Mouse (Mus musculus) kidney, adult 2 months (tissue): Measurements from ENCODE around the gene Map2k1. TPM values are rescaled to one million over a fixed set of nuclear protein-coding genes. Genes with fewer than 3 reads are reported as not detected.

Source experiments
- DNase-seq: peaks from one replicate; pipeline ENCODE4 v3.0.0; 2021
- H3K27ac ChIP-seq: fragments of 200-500 bp; 2 replicates; pipeline ENCODE4 v1.5.1; 2012; ENCODE audit warnings: low read depth, low read length, control low read depth, inconsistent platforms; ENCODE audit not compliant: insufficient read depth
- H3K27me3 ChIP-seq: fragments of 200-500 bp; replicated peaks from 2 replicates; pipeline ENCODE4 v1.6.1; 2012; ENCODE audit warnings: mild to moderate bottlenecking, moderate library complexity, low read length, inconsistent platforms; ENCODE audit not compliant: control insufficient read depth, insufficient read depth
- H3K36me3 ChIP-seq: fragments of 200-500 bp; 2 replicates; pipeline ENCODE4 v1.6.1; 2012; ENCODE audit warnings: mild to moderate bottlenecking, moderate library complexity, low read length, inconsistent platforms; ENCODE audit not compliant: control insufficient read depth, insufficient read depth
- H3K4me1 ChIP-seq: fragments of 200-500 bp; 2 replicates; pipeline ENCODE4 v1.6.1; 2011; ENCODE audit warnings: low read length; ENCODE audit not compliant: control insufficient read depth, insufficient read depth
- H3K4me3 ChIP-seq: fragments of 200-500 bp; 2 replicates; pipeline ENCODE4 v1.5.1; 2011; ENCODE audit warnings: mild to moderate bottlenecking, low read depth, low read length, control low read depth; ENCODE audit not compliant: insufficient read depth
- CTCF ChIP-seq: fragments of 200-500 bp; conservative IDR thresholded peaks from 2 replicates; pipeline ENCODE4 v1.5.1; 2011; ENCODE audit warnings: low read depth, mild to moderate bottlenecking, control low read depth, low read length, moderate library complexity, mixed read lengths; ENCODE audit not compliant: insufficient read depth, insufficient read length
- POLR2A ChIP-seq: fragments of 200-500 bp; IDR thresholded peaks from one replicate; pipeline ENCODE4 v1.6.1; 2011; ENCODE audit warnings: low read depth, low read length, control low read depth
- WGBS: fragments of 180-500 bp; shearing (Covaris S2); methylation state at CpG from one replicate; pipeline ENCODE4 v1.1.7; 2018; 5-methylcytosine and 5-hydroxymethylcytosine counted together
- polyA plus RNA-seq: library from polyadenylated mRNA; depleted of rRNA; stranded (reverse); fragments of >200 nt; gene quantifications from 2 replicates; pipeline ENCODE4 v1.2.3, GENCODE M21; 2012

Gene Map2k1
- polyA plus RNA-seq, 1 experiment = 46.3 TPM

DNA sequence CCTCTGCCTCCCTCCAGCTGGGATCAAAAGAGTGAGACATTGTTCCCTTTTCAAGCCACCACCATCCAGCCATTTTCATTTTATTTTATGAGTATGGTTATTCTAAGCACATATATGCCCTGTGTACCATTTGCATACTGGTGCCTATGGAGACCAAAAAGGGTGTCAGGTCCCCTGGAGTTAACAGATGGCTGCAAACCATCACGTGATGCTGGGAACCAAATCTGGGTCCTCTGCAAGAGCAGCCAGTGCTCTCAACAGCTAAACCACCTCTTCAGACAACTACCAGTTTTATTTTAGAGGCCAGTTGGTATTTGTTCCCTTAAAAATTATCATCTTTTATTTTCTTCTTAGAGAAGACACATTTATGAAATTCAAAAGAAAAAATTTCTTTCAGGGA lies 11.4 kb upstream of the Map2k1 start:
- 35% methylated on average over 1 of the region's 1 CpGs for WGBS

DNA sequence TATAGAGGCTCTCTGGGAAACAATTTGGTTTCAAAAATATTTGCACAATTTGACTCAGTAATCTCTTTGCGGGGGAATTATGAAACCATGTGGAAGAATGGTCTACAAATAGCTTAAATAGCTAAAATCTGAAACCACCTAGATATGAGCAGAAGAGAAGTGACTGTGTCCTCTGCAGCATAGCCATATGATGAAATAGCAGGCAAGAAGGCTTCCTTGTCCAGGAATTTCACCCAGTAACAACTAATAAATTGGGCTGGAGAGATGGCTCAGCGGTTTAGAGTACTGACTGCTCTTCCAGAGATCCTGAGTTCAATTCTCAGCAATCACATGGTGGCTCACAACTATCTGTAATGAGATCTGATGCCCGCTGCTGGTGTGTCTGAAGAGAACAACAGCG lies 7.6 kb upstream of the Map2k1 start:
- H3K4me3 ChIP-seq = no peak overlapping the region
- DNase-seq = no peak
- H3K27ac ChIP-seq = no peak overlapping the region
- no peaks in the 10 kb centered on the region for H3K27me3 ChIP-seq
- WGBS = 86% methylated on average over 4 of the region's 4 CpGs
- H3K36me3 ChIP-seq = no peaks in the 10 kb centered on the region
- no peaks in the 10 kb centered on the region for H3K4me1 ChIP-seq
- TF ChIP-seq POLR2A (no peak), CTCF (no peak)

More for the DNA sequence above, 11.4 kb upstream of the Map2k1 start:
- no peak for DNase-seq
- H3K27ac ChIP-seq = no peak overlapping the region
- H3K36me3 ChIP-seq = no peaks in the 10 kb centered on the region
- no peaks in the 10 kb centered on the region for H3K27me3 ChIP-seq
- TF ChIP-seq CTCF (no peak), POLR2A (no peak)
- H3K4me1 ChIP-seq = no peaks in the 10 kb centered on the region
- H3K4me3 ChIP-seq = no peak overlapping the region

DNA sequence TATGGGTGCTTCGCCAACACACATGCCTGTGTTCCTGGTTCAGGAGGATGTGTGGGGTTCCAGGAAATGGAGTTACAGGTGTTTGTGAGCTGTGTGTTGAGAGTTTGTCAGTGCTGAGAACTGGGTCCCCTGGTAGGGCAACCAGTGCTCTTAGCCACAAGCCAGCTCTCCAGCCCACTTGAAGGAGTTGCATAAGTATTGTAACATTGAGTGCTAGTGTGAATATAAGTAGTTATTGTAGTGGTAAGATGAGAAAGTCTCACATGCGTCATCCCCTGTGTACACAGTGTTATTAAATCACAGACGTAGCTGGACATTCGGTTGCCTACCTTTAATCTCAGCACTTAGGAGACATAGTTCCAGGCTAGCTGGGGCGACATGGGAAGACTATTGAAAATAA lies 6.5 kb upstream of the Map2k1 start:
- no peak for DNase-seq
- Histone ChIP-seq H3K4me3 (no peak overlapping the region), H3K36me3 (no peaks in the 10 kb centered on the region), H3K27me3 (no peaks in the 10 kb centered on the region), H3K27ac (no peak overlapping the region), H3K4me1 (no peaks in the 10 kb centered on the region)
- TF ChIP-seq POLR2A = no peak
- TF ChIP-seq CTCF = no peak
- 88% methylated on average over 5 of the region's 5 CpGs for WGBS

DNA sequence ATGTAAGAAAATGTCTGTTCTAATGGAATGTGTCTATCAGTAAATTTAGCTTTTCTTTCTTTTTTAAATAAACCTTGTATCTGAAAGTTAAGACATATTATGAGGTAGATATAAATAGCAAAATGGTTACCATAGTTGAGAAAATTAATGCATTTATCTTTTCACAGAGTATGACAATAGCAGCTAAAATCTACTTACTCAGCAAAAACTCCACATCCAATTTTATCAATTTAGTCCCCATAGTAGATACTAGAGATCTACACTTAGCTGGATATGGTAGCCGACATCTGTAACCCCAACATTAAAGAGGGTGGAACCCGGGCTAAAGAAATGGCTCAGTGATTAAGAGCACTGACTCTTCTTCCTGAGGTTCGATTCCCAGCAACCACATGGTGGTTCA lies 2.8 kb upstream of the Map2k1 start:
- DNase-seq = no peak
- no peak overlapping the region for H3K27ac ChIP-seq
- H3K4me3 ChIP-seq = no peak overlapping the region
- no peak for TF ChIP-seq POLR2A
- TF ChIP-seq CTCF = no peak
- WGBS = 92% methylated on average over 3 of the region's 3 CpGs
- H3K4me1 ChIP-seq = peaks cover 3% of the 10 kb centered on the region; the same call in 1 of the 2 replicates
- H3K36me3 ChIP-seq = no peaks in the 10 kb centered on the region
- no peaks in the 10 kb centered on the region for H3K27me3 ChIP-seq

DNA sequence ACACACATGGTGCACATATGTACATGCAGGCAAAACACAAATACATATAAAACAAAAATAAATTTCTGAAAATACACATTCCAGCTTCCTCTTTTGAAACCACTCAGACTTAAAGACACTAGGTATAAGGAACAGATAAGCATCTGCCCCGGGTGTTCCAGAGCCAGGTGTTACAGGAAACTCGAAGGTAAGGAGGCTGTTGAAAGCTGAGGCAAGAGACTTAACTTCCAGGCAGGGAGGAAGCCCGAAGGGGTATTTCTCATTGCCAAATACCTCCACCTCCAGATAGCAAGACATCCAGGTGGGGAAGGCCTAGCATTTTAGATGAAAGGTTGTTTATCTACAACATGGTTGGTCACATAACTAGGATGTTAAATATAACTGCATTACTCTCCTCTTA lies 2.0 kb upstream of the Map2k1 start:
- Histone ChIP-seq H3K27me3 (no peaks in the 10 kb centered on the region), H3K36me3 (no peaks in the 10 kb centered on the region), H3K27ac (no peak overlapping the region), H3K4me3 (no peak overlapping the region), H3K4me1 (peaks cover 3% of the 10 kb centered on the region; the same call in 1 of the 2 replicates)
- no peak for DNase-seq
- WGBS = 80% methylated on average over 3 of the region's 3 CpGs
- no peak for TF ChIP-seq CTCF
- no peak for TF ChIP-seq POLR2A

DNA sequence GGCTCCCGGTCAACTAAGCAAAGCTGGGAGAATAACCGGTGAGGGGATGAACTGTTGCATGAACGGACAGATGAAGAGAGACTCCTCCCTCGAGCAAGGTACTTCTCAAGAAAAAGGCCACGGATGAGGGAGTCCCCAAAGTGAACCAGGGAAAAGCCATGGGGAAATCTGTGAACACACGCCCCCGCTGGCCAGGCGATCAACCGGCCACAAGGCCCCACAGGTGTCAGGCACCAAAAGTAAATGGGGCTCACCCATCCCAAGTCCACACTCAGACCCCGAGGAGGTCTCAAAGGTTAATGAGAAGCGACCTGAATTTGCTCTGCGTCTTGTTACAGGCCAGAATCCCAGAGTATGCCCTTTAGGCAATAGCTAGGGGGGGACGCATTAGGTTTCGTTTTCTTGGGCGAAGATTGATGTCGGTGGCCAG lies 825 bp downstream of the Map2k1 start:
- DNase-seq = peak; percentile 60

DNA sequence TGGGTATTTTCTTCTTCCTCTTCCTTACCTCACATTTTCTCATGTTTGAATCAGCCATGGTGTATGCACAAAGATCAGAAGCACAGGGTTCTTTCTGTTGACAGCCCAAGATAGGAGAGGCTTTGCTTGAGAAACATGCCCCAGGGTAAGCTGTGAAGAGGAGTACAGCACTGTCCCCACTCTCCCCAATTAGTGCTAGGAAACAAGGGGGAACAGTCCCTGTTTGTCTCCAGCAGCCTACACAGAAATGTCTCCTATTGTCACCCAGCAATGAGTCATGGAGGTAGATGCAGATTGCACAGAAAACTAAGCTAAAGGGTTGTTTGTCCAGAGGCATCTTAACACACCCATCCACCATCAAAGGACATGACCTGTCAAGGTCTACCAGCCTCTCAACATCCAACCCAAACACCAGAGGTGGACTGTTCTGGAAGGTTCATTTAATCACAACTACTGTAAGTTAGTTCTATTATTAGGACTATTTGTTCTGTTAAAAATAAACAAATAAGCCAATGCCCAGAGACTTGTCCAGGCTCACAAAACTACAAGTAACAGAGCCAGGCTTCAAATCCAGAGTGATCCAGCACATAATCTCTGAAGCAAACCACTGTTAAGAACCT lies 3.2 kb downstream of the Map2k1 start:
- H3K4me3 ChIP-seq = no peak overlapping the region
- H3K27me3 ChIP-seq = no peaks in the 10 kb centered on the region
- no peak for DNase-seq
- TF ChIP-seq POLR2A (no peak), CTCF (no peak)
- H3K27ac ChIP-seq = no peak overlapping the region
- H3K36me3 ChIP-seq = no peaks in the 10 kb centered on the region
- H3K4me1 ChIP-seq = peaks cover 7% of the 10 kb centered on the region; the same call in 1 of the 2 replicates

More for the DNA sequence above, 825 bp downstream of the Map2k1 start:
- peak overlapping the region; percentile 96 for H3K4me3 ChIP-seq
- peaks cover 7% of the 10 kb centered on the region; the same call in 1 of the 2 replicates for H3K4me1 ChIP-seq
- H3K36me3 ChIP-seq = no peaks in the 10 kb centered on the region
- no peaks in the 10 kb centered on the region for H3K27me3 ChIP-seq
- peak overlapping the region; percentile 84 for H3K27ac ChIP-seq
- no peak for TF ChIP-seq CTCF
- no peak for TF ChIP-seq POLR2A
- under 1% methylated on average over 16 of the region's 16 CpGs for WGBS

DNA sequence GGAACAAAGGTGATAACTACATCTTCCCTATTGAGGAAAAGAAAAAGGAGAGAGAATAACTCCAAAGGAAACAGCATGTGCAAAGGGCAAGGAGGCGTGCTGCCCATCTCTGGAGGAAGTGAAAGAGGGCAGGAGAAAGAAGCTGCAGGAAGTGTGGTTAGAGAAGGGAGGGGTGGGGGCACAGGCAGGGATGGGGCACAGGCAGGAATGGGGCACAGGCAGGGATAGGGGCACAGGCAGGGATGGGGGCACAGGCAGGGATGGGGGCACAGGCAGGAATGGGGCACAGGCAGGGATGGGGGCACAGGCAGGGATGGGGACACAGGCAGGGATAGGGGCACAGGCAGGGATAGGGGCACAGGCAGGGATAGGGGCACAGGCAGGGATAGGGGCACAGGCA lies 4.1 kb downstream of the Map2k1 start:
- Histone ChIP-seq H3K27me3 (no peaks in the 10 kb centered on the region), H3K36me3 (no peaks in the 10 kb centered on the region), H3K4me1 (peaks cover 10% of the 10 kb centered on the region; the same call in 1 of the 2 replicates), H3K27ac (no peak overlapping the region), H3K4me3 (no peak overlapping the region)
- 76% methylated on average over 1 of the region's 1 CpGs for WGBS
- no peak for DNase-seq
- no peak for TF ChIP-seq POLR2A
- TF ChIP-seq CTCF = no peak
